Mouse (Mus musculus): ENCODE results near the gene Tecpr2.
"Not testable (repeated sequence)": the region's sequence is repeated elsewhere in the genome, so short reads cannot be mapped to it uniquely, and the experiment has no call there.

Tecpr2 gene

GRCm38 (mm10) chr12:110889036-110890020, at the start of gene Tecpr2, which contains the start of gene Cinp:
TSS of gene Tecpr2 (plus strand) at chr12:110889264.
TSS of gene Cinp (minus strand) at chr12:110889145.
- peak; percentile 96 for DNase-seq (ENCODE audit: low spot score)

GRCm38 (mm10) chr12:110840348-110841198, 48.5 kb upstream of the Tecpr2 start, which contains the start of gene Mok:
TSS of gene Mok (minus strand) at chr12:110840939.
- peak; percentile 97 for DNase-seq (ENCODE audit: low spot score)

- DNase-seq (ENCODE audit: low spot score), result no peak
Measured at GRCm38 (mm10) chr12:110841731-110842493, 47.2 kb upstream of the Tecpr2 start.

- peak; percentile 91 for DNase-seq (ENCODE audit: low spot score)
Measured at GRCm38 (mm10) chr12:110843194-110844048, 45.6 kb upstream of the Tecpr2 start.

GRCm38 (mm10) chr12:110844227-110845130, 44.6 kb upstream of the Tecpr2 start:
- DNase-seq (ENCODE audit: low spot score), result peak; percentile 69

- peak; percentile 92 for DNase-seq (ENCODE audit: low spot score)
Measured at GRCm38 (mm10) chr12:110845131-110845880, 43.8 kb upstream of the Tecpr2 start.

GRCm38 (mm10) chr12:110846191-110846765, 42.8 kb upstream of the Tecpr2 start:
- DNase-seq (ENCODE audit: low spot score), result no peak

- DNase-seq (ENCODE audit: low spot score), result peak; percentile 93
Measured at GRCm38 (mm10) chr12:110850010-110850928, 38.8 kb upstream of the Tecpr2 start, which contains the start of gene Zfp839. TSS of gene Zfp839 (plus strand) at chr12:110850253.

- no peak for DNase-seq (ENCODE audit: low spot score)
Measured at GRCm38 (mm10) chr12:110850929-110851256, 38.2 kb upstream of the Tecpr2 start.

GRCm38 (mm10) chr12:110851414-110851813, 37.6 kb upstream of the Tecpr2 start:
- DNase-seq (ENCODE audit: low spot score), result no peak

- DNase-seq (ENCODE audit: low spot score), result no peak
Measured at GRCm38 (mm10) chr12:110851923-110852322, 37.1 kb upstream of the Tecpr2 start.

GRCm38 (mm10) chr12:110854786-110855737, 34.0 kb upstream of the Tecpr2 start:
- DNase-seq (ENCODE audit: low spot score), result no peak

- DNase-seq (ENCODE audit: low spot score), result no peak
Measured at GRCm38 (mm10) chr12:110857196-110857595, 31.9 kb upstream of the Tecpr2 start.

GRCm38 (mm10) chr12:110858681-110859080, 30.4 kb upstream of the Tecpr2 start:
- not testable (repeated sequence) for DNase-seq (ENCODE audit: low spot score)

GRCm38 (mm10) chr12:110860293-110860692, 28.8 kb upstream of the Tecpr2 start:
- no peak for DNase-seq (ENCODE audit: low spot score)

GRCm38 (mm10) chr12:110861256-110861655, 27.8 kb upstream of the Tecpr2 start:
- no peak for DNase-seq (ENCODE audit: low spot score)
